Mouse (Mus musculus) retina, postnatal 7 days (tissue): ENCODE results near the gene Nfatc2ip.
A peak's percentile ranks its signal among the peaks of the same experiment; 100 is the strongest.

Experiments used
- DNase-seq: peaks from one replicate; pipeline ENCODE4 v3.0.0-alpha.2; 2012; ENCODE audit warnings: low read depth, low spot score

Nfatc2ip gene

DNA sequence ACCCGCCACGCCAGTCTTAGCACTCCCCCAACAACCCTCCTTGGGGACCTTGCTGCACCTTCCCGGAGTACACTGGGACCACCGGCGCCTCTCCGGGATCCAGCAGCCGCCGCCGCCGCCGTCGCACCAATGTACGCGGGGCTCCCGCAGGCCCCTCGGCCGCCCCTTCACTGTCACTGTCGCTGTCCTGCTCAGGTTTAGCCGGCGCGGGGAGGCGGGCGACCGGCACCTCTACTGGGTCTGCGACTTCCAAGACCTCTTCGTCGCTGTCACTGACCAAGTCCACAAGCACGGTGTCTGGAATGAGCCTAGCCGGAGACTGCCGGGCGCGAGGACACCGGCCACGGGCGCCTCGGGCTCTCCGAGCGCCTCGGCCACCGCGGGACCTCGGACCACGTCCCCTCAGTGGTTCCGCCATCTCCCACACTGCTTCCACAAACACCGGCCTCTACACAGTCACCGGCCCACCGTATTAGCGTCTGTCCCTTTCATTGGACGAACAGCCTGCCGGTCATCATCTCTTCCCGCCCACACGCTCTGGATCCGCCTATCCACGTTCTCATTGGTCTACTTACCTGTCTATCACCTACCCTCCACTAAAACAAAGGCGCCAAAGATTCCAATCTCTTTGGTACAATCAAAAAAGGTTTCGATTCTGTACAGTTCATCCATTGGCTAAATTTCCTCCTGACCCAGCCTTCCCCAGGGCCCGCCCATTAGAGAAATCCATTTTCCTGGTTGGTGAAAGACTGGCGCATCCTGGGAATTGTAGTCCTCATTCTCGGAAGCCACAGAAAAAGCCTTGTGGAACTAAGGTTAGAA lies at the start of gene Nfatc2ip:
Nfatc2ip (minus strand) TSS at position 440 of the 822 bp plus-strand sequence.
- DNase-seq = peak; percentile 98

DNA sequence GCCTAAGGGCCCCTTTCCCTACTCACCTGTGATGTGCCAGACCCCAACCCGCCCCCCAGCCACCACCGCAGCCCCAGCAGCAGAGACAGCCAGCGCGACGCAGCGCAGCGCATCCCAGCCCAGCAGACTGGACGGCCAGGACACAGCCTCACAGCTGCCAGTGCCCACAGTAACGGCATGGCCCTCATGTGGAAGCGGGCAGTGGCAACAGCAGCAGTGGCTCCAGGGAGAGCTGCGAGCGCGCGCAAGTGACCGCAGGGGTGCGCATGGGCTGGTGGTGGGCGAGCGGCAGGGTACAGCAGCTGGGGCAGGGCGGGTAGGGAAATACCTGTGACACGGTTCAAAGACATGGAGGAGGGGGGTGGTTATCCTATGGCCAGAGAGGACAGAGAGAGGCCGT lies 49.7 kb upstream of the Nfatc2ip start:
- DNase-seq = no peak

DNA sequence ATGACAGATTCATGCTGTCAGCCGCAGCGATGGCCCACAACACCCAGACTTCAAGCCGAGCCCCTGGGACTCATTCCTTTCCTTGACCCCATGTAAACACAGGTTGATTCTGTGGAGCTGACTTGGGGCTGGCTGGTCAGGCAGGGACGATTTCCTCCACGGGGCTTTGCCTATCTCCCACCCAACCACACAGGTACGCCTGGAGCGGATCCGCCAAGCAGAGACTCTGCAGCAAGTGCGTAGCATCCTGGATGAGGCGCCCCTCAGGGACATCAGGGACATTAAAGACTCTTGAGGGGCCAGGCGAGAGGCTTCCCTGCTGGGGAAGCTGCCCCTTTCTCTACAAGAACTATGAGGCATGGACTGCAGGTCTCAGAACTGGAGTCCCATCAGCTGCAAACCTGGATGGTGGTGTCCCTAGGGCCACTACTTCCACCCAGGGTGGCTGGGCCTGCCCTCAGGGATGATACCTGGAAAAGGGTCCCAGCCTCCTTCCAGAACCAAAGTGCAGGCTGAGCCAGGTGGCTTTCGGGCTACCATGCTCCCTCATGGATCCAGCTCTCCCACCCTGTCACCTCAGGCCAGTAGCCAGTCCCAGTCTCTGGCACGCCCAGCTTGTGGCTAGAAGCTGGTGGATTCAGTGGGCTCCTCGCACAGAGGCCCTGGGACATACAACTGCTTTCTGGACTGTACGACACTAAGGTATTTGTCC lies 48.7 kb upstream of the Nfatc2ip start:
- DNase-seq = no peak

- DNase-seq = no peak
Measured at GRCm38 (mm10) chr7:126444536-126444935, 48.0 kb upstream of the Nfatc2ip start.

GRCm38 (mm10) chr7:126443997-126444396 lies 47.5 kb upstream of the Nfatc2ip start:
- no peak for DNase-seq

GRCm38 (mm10) chr7:126440134-126440533 lies 43.6 kb upstream of the Nfatc2ip start:
- no peak for DNase-seq

DNA sequence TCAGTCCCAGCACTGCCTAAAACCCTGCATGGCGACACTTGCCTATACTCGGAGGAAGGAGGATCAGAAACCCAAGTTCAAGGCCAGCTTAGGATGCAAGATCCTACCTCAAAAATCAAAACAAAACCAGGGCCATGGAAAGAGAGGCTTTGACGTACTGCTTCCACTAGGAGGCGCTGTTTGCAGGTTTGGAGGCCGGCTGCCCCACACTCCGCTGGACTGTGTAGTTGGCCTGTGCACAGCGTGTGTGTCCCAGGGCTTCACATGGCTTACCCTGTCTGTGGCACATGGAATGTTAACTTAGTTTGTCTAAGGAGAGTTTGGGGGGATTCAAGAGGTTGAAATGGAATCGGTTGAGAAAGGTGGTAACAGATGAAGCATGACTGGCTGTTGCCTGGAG lies 40.3 kb upstream of the Nfatc2ip start:
- DNase-seq = peak; percentile 58

DNA sequence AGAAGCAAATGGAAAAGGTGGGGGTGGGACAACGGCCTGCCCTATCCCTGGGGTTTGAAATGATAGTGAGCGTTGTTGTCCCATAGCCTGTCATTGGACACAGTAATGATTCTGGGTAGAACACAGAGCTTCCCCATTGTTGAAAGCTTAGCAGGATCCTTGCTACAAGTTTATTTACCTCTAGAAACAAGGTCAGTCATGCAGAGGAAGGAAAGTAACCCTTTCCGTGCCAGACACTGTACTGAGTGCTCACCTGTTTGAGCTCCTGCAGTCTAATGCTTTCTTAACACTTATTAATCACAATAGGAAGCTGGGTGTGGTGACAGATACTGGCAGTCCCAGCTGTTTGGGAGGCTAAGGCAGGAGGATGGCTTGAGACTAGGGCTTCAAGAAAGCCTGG lies 39.3 kb upstream of the Nfatc2ip start:
- no peak for DNase-seq

GRCm38 (mm10) chr7:126434726-126435125 lies 38.2 kb upstream of the Nfatc2ip start:
- no peak for DNase-seq

DNA sequence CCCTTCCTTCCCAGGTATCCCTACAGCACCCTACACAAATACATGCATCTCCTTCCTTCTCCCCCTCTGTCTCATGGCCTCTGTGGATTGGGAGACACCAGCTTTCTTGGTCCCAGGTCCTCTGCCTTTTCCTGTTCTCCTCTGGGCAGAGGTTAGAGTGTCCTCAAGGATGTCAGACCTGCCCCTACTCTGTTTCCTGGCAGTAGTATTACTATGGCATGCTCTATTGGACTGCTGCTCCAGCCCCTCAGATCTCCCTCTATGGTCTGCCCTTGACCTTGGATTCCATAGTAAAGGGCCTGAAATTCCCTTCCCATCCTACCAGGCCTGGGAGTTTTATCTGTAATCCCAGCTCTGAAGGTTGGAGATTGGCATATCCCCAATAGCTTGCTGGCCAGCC lies 33.6 kb upstream of the Nfatc2ip start:
- no peak for DNase-seq

GRCm38 (mm10) chr7:126429503-126429898 lies 33.0 kb upstream of the Nfatc2ip start:
- no peak for DNase-seq

DNA sequence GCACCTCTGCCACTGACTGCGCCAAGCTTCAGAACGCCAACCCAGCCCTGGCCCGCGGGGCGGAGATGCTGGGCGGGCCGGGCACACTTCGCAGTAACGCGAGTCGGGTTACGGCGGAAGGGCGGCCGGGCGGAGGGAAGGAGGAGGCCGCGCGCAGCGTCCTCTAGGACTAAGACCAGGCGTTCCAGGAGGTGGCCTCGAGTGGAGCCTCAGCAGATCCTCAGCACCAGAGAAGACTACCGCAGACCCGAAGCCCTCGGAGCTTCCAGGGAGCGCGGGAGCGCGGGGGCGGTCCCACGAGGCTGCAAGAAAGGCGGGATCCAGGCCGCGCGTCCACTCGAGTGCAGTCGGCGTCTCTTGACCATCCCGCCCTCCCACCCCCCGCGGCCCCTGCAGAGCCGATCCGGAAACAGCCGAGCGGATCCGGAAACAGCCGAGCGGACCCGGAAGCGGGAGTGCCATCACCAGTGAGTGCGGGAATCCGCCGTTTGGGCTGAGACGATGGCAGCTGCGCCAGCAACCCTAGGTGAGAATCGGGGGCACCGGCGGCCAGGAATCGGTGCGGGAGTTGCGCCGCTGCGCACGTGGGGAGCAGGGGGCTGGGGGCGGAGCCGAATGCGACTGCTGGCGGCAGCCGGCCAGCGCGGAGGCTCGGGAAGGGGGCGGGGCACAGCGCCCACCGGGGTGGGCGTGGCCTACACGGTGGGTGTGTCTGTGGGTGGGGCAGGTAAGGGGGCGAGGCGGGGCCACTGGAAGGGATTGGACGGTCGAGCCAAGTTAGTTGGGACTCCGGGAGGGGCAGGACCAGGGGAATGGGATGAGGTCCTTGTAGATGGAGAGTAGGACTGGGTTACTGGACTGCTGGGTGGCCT lies 32.3 kb upstream of the Nfatc2ip start, which contains the start of gene Rabep2:
Rabep2 (plus strand) TSS at position 129 of the 872 bp plus-strand sequence.
- DNase-seq = peak; percentile 88

DNA sequence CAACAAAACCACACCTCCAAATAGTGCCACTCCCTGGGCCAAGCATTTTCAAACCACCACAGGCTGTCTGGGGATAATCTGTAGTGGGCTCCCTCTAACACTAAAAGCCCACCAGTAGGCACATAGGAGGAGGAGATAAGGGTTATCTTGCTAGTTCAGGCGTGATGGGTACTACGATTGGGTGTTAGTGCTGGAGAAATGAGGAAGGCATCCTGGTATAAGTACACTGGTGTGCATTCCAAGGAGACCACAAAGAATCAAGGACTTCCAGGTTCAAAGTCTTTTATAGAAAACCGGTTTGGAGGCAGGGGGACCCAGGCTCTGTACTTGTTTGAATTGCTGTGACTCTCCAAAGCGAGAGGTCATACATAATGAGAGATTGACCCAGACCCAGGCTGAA lies 31.6 kb upstream of the Nfatc2ip start:
- no peak for DNase-seq

DNA sequence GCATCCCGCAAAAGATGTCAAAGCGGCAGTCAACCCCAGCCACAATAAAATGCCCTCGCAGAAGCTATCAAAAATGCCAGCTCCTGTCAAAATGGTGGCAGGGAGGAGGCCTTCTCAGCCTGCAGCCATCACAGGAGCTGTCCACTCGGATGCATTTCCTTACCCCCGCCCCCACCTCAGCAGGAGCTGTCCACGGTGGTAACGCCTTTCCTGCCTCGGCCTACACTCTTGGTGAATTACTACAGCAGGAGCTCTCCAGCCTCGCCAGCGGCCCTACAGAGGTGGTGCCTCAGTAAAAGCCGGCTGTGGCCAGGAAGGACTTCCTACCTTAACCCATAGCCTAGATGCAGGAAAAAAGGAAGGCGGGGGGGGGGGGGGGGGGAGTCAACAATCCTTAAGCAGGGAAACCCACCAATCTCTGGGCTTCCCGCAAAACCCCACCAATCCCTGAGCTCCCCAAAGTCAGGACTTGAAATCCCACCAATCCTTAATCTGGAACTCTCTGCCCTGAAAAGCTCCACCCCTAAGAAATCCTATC lies 30.9 kb upstream of the Nfatc2ip start:
- peak; percentile 31 for DNase-seq

- DNase-seq = no peak
Measured at GRCm38 (mm10) chr7:126424161-126424560, 27.6 kb upstream of the Nfatc2ip start.

- DNase-seq = no peak
Measured at GRCm38 (mm10) chr7:126421756-126422155, 25.2 kb upstream of the Nfatc2ip start.

- no peak for DNase-seq
Measured at GRCm38 (mm10) chr7:126418496-126418895, 22.0 kb upstream of the Nfatc2ip start.

GRCm38 (mm10) chr7:126417606-126418005 lies 21.1 kb upstream of the Nfatc2ip start:
- no peak for DNase-seq

DNA sequence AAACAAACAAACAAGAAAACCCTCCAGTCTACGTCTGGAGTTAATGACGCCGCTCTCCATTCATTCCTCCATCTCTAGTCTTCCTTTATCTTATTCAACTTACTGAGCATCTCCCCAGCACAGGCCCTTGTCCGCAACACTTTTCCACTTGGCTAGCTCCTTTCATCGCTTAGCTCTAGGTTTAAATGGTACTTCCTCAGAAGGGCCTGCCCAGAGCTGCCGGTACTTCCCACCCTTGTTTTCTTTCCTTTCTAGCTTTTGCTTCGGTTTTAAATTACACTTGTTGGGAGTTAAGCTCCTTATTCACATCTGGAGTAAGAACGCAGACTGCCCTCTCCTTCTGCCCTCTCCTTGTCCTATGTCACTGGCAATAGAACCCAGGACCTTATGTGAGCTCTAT lies 20.5 kb upstream of the Nfatc2ip start:
- no peak for DNase-seq

GRCm38 (mm10) chr7:126416615-126417014 lies 20.1 kb upstream of the Nfatc2ip start:
- no peak for DNase-seq

DNA sequence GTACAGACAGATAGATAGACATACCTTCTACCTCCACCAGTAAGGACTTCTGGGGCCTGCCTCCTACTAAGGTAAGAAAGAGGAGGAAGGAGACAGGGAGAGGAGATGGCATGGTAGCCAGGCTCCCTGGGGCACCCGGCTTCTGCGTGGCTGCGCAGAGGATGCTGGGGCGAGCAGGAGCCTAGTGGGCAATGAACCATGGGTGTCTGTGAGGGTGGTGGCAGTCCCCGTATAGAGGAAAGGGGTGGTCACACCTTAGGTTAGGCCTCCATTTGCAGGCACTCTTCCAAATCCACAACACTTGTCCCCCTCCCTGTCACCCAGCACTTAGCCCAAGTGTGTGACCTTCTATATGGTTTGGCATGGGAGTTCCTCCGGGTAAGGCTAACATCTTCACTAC lies 18.2 kb upstream of the Nfatc2ip start, which contains the start of gene Cd19:
Cd19 (minus strand) TSS at position 165 of the 400 bp plus-strand sequence.
- no peak for DNase-seq

DNA sequence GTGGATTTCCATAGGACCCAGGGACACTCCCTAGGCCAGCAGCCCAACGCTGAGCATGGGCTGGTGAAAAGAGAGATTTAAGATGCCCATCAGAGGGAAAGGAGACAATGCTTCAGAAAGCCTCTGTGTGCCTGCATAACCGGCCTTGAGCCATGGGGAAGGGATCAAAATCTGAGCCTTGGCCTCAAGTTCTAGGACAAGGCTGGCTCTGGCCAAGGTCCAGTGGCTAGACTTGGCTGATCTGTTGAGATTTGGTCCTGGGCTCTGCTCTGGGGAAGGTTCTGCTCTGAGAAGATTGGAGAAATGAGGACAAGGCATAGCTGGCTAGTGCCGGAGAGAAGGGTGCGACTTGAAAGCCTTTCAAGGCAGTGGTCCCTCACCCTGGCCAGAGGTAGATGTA lies 14.5 kb upstream of the Nfatc2ip start:
- no peak for DNase-seq
